Mouse (Mus musculus) right cerebral cortex, postnatal 10 days (tissue): ENCODE results near the gene Rai1.
A peak's percentile ranks its signal among the peaks of the same experiment; 100 is the strongest.

ENCODE experiments used
- DNase-seq, 2 experiments: peaks; one replicate each; pipeline ENCODE4 v3.0.0; 2021; ENCODE audit warnings: low spot score in 2 of 2

Gene Rai1

GRCm38 (mm10) chr11:60094909-60095810 lies 9.7 kb upstream of the Rai1 start:
- no peak for DNase-seq

GRCm38 (mm10) chr11:60099555-60100186 lies 5.1 kb upstream of the Rai1 start:
- no peak for DNase-seq

GRCm38 (mm10) chr11:60100827-60101555 lies 3.8 kb upstream of the Rai1 start:
- no peak for DNase-seq

- no peak for DNase-seq
Measured at GRCm38 (mm10) chr11:60101986-60102385, 2.8 kb upstream of the Rai1 start.

GRCm38 (mm10) chr11:60102664-60103063 lies 2.1 kb upstream of the Rai1 start:
- DNase-seq, result peak in 1 of 2 experiments; percentile 60

- DNase-seq, result no peak
Measured at GRCm38 (mm10) chr11:60103567-60103966, 1.2 kb upstream of the Rai1 start.

GRCm38 (mm10) chr11:60105593-60106542 lies 1.1 kb downstream of the Rai1 start:
- peak; percentile 68 to 84 for DNase-seq

- DNase-seq, result peak in 1 of 2 experiments; percentile 81
Measured at GRCm38 (mm10) chr11:60106543-60107110, 1.8 kb downstream of the Rai1 start.

- no peak for DNase-seq
Measured at GRCm38 (mm10) chr11:60107449-60107848, 2.6 kb downstream of the Rai1 start.

GRCm38 (mm10) chr11:60108631-60109172 lies 3.9 kb downstream of the Rai1 start:
- no peak for DNase-seq

- DNase-seq, result no peak
Measured at GRCm38 (mm10) chr11:60110386-60110785, 5.6 kb downstream of the Rai1 start.

GRCm38 (mm10) chr11:60111576-60111975 lies 6.8 kb downstream of the Rai1 start:
- no peak for DNase-seq

- no peak for DNase-seq
Measured at GRCm38 (mm10) chr11:60113624-60114023, 8.8 kb downstream of the Rai1 start.

- DNase-seq, result peak; percentile 44 to 59
Measured at GRCm38 (mm10) chr11:60114296-60115023, 9.6 kb downstream of the Rai1 start.

GRCm38 (mm10) chr11:60115024-60115538 lies 10.3 kb downstream of the Rai1 start:
- DNase-seq, result peak; percentile 90 to 92

GRCm38 (mm10) chr11:60115638-60116276 lies 10.9 kb downstream of the Rai1 start:
- DNase-seq, result no peak

GRCm38 (mm10) chr11:60120586-60121262 lies 15.9 kb downstream of the Rai1 start:
- DNase-seq, result no peak

- no peak for DNase-seq
Measured at GRCm38 (mm10) chr11:60122611-60123010, 17.8 kb downstream of the Rai1 start.
